Comparison of ENCODE assay signal across 18 mouse cellular contexts in the genomic region with DNA sequence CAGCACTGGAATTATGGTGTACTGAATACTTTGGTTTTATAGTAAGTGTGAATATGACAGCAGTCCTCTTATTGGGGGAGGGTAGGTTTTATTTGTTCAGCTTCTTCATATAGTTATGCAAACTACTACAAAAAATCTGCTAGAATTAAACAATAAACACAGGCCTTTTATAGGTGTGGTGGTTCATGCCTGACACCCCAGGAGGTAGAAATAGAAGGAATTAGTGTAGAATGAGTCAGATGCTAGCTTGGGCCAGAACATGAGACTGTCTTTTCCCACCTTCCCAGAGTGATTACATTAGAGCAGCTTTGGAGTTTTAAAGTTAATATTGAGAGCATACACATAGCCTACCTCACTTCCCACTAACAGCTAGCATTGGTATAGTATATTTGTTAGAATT.
"Had no signal": no experiment of that assay in that cellular context is flagged by ENCODE, and none has a peak within 500 bp of the region (broad histone marks: within the 10 kb centered on the region; RNA-seq: fewer than 3 reads in every experiment).

No protein-coding gene starts in this region.

- H3K36me3 ChIP-seq: lung, embryonic 15.5 days; midbrain, embryonic 12.5 days; neural tube, embryonic 12.5 days; stomach, embryonic 15.5 days had no signal

- ATAC-seq: liver, postnatal 0 days; lung, postnatal 0 days; midbrain, embryonic 16.5 days had no signal

- H3K27ac ChIP-seq: lung, embryonic 15.5 days; macrophage; midbrain, embryonic 12.5 days; neural tube, embryonic 12.5 days; stomach, embryonic 15.5 days; stomach, postnatal 0 days had no signal

- H3K9ac ChIP-seq: liver, postnatal 0 days; lung, embryonic 15.5 days; midbrain, embryonic 12.5 days; neural tube, embryonic 12.5 days; stomach, embryonic 15.5 days had no signal

- H3K27me3 ChIP-seq: lung, embryonic 15.5 days; megakaryocyte, embryonic 14.5 days; midbrain, embryonic 12.5 days; neural tube, embryonic 12.5 days; stomach, embryonic 15.5 days had no signal

- H3K4me3 ChIP-seq: lung, embryonic 15.5 days; megakaryocyte, embryonic 14.5 days; midbrain, embryonic 12.5 days; neural tube, embryonic 12.5 days; stomach, embryonic 15.5 days had no signal

- H3K9me3 ChIP-seq: lung, embryonic 15.5 days; megakaryocyte, embryonic 14.5 days; midbrain, embryonic 12.5 days; neural tube, embryonic 12.5 days; stomach, embryonic 15.5 days had no signal

- DNase-seq: liver, postnatal 0 days; lung, adult 2 months; lung, postnatal 14 days; lung, postnatal 36 days; midbrain, embryonic 14.5 days; right cerebral cortex, postnatal 14 days; thymus, adult 2 months; thymus, postnatal 25 days; thymus, postnatal 4 days had no signal

- H3K4me1 ChIP-seq: lung, embryonic 15.5 days; megakaryocyte, embryonic 14.5 days; midbrain, embryonic 12.5 days; neural tube, embryonic 12.5 days; stomach, embryonic 15.5 days had no signal

- H3K4me2 ChIP-seq: lung, embryonic 15.5 days; midbrain, embryonic 12.5 days; neural tube, embryonic 12.5 days; stomach, embryonic 15.5 days had no signal
